Mouse (Mus musculus): ENCODE measurements around the gene Rita1.

The Rita1 gene

DNA sequence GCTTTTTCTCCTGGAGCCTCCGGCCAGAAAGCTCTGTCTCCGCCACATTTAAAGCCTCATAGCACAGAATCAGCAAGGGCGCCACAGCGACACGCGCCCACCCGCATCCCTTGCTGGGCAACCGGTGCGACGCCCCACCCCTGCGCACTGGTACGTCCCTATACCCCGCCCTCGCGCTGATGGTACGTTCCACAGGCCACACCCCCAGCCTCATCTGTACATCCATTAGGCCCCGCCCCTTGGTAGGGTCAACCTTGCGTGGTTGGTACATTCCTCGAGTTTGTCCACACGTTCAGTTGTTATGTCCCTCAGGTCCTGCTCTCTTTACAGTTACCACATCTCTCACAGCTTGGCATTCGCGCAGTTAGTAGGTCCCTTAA lies at the start of gene Rita1, which contains the start of gene Ddx54:
Gene Rita1, minus strand, starts transcription at position 148 of the 380 bp plus-strand sequence.
Gene Ddx54, plus strand, starts transcription at position 298 of the 380 bp plus-strand sequence.
- peak; percentile 96 to 98 for DNase-seq (ENCODE audit: low spot score in 2 of 2)

DNA sequence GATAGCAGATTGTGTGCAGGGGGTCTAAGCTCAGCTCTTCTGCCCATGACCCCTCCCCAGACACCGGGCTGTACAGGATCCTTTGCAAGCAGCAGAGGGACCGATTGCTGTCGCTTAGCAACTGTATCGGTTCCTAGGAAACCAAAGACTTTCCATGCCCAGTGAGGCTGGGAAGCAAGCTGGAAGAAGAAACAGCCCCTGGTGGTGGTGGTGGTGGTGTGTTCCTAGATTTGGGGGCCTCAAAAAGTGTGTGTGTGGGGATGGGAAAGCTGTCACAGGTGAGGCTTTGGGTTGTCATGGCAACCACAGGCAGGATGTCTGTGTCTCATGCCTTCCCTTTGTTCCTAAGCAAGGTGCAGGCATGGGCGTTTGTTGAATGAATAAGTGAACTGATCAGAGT lies 48.4 kb upstream of the Rita1 start:
- DNase-seq (ENCODE audit: low spot score in 2 of 2), result peak; percentile 60 to 64

DNA sequence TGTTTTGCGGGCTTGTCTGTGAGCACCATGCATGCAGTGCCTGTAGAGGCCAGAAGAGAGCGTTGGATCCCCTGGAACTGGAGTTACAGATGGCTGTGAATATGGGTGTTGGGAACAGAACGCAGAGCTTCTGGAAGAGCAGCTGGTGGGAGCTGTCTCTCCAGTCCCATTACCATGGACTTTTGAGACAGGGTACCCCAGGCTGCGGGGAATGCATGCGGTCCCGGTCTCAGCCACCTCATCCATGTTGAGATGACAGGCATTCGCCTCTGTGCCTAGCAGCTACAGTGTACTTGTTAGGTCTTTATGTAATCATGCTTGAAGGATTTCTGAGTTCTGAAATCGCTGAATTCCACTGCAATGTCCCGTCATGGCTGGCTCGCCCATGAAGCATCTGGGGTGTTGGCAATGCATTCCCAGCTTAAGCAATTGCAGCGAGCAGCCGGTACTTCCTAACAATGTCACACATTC lies 43.9 kb upstream of the Rita1 start:
- peak; percentile 29 to 61 for DNase-seq (ENCODE audit: low spot score in 2 of 2)

DNA sequence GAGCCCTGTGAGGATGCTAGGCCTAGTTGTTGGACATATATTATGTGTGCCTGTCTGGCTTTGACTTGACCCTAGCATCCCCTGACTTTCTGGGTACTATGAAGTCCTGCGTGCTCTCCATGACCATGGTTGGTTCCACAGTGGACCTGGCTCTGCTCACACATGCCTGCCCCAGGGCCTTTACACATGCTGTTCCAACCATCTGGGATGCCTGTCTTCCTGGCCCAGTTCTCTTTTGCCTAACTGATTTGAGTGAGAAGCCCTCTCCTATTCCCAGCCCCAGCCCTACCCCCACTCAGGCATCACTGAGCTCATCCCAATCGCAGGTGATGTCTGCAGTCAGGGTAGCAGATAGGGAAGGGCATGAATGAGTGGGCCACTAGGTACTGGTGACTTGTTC lies 41.5 kb upstream of the Rita1 start:
- no peak for DNase-seq (ENCODE audit: low spot score in 2 of 2)

GRCm38 (mm10) chr5:120652915-120653701 lies 40.7 kb upstream of the Rita1 start:
- DNase-seq (ENCODE audit: low spot score in 2 of 2), result no peak

- DNase-seq (ENCODE audit: low spot score in 2 of 2), result no peak
Measured at GRCm38 (mm10) chr5:120651230-120651629, 38.8 kb upstream of the Rita1 start.

GRCm38 (mm10) chr5:120649938-120650337 lies 37.5 kb upstream of the Rita1 start:
- DNase-seq (ENCODE audit: low spot score in 2 of 2), result peak in 1 of 2 experiments; percentile 34

- DNase-seq (ENCODE audit: low spot score in 2 of 2), result peak in 1 of 2 experiments; percentile 50
Measured at GRCm38 (mm10) chr5:120649374-120649933, 37.1 kb upstream of the Rita1 start.

DNA sequence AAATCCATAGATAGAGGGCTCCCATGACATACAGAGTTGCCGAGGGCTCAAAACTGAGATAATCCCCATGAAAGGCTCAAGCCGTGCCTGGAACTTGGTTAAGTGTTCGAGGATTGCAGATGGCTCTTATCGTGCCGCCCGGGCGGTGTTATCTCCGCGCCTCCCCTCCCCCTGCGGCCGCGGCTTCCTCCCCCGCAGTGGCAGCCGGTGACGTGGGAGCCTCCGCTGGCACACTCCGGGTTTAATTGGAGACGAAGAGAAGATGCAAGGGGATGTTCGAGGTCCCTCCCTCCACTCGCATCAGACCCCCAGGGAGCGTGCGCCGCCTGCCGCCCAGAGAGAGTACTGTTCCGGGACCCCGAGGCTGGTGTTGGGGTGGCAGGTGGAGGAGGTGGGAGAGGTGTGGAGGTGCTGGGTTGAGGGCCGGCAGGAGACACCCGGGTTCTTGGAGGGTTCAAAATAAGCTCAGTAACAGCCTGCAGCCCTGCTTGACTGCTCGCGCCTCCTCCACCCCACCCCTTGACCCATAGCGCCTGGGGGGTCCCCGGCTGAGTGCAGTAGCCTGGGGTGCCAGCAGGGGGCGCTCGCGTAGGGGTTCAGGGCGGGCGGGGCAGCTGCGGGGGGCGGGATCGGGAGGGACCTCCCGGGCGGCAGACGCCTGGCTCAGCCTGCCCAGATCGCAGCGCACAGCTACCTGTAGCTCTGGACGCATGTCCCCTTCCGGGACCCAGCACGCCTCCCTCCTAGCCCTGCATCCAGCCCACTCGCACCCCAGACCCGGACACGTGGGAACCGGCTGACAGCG lies 36.4 kb upstream of the Rita1 start, which contains the start of gene Rasal1:
Gene Rasal1, plus strand, starts transcription at position 244 of the 805 bp plus-strand sequence.
- peak; percentile 83 for DNase-seq (ENCODE audit: low spot score in 2 of 2)

DNA sequence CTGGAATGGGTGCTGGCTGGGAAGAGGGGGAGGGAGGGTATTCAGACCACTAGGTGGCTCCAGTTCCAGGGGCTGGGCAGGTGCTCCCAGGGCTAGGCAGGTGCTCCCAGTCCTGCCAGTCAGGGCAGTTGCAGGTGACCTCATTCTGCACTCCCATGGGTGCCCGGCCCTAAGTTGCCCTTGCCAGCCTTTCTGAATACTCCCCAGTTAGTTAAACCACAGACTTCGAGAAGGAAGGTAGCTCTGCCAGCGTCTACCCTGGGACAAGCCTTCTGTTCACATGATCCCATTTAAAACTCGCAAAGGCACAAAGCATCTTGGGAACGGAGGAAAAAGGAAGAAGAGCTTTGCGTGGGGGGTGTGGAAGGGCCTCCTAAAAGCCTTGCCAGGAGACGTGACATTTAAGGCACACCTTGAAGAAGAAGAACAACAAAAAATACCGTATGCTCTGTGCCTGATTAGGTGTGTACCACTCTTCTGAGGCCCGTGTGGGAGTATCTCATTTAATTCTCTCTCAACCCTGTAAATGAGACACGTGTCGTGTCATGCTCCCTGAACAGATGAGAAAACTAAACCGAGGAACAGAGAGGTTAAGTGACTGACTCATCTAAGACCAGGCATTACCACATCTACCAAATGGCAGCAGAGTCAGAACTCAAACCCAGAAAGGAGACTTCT lies 35.6 kb upstream of the Rita1 start:
- DNase-seq (ENCODE audit: low spot score in 2 of 2), result no peak

GRCm38 (mm10) chr5:120647361-120647760 lies 35.0 kb upstream of the Rita1 start:
- no peak for DNase-seq (ENCODE audit: low spot score in 2 of 2)

DNA sequence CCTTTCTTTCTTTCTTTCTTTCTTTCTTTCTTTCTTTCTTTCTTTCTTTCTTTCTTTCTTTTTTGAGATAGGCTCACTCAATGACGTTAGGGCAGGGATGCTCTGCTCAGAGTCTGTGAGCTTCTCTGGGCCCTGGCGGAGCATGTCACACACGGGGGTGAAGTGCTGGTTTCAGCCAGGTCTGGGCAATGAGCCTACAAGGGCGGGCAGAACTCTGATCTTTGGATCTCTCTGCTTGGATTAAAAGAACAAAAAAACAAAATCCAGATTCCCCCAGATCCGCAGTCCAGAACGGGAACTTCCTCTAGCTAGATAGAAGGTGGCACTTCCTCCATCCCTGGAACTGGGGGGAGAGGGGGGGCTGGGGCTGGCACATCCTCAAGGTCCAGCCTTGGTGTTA lies 33.5 kb upstream of the Rita1 start:
- DNase-seq (ENCODE audit: low spot score in 2 of 2), result no peak

GRCm38 (mm10) chr5:120644227-120644626 lies 31.8 kb upstream of the Rita1 start:
- DNase-seq (ENCODE audit: low spot score in 2 of 2), result no peak

DNA sequence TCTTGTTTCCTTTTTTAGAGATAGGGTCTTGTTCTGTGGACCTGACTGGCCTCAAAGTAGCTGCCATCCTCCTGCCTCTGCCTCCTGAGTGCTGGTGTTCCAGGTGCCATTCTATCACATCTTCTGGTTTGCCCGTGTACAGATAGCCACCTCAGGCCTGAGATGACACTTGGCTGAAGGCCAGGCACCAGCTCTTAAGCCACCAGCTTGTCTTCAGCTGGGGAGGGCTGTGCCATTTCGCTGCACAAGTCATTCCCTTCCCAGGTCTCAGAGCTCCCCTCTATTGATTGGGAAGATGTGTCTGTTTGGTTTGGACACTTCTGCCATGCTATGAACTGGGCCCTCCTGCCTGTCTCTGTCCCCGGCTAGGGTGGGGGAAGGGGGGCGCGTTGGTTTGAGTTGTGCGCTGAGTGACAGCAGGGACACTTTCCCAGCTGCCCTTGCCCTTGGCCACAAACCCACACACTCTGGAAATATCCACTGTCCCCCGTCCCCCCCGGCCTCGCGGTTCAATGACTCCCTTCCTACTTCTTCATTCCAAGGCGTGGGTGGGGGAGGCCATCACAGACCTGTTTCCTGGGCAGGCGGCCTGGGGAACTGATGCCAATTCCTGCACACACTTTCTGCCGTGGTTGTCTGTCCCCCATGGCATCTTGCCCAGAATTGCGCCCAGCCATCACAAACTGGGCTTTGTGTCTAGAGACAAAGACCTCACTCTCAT lies 31.1 kb upstream of the Rita1 start:
- no peak for DNase-seq (ENCODE audit: low spot score in 2 of 2)

- no peak for DNase-seq (ENCODE audit: low spot score in 2 of 2)
Measured at GRCm38 (mm10) chr5:120640094-120640493, 27.7 kb upstream of the Rita1 start.

DNA sequence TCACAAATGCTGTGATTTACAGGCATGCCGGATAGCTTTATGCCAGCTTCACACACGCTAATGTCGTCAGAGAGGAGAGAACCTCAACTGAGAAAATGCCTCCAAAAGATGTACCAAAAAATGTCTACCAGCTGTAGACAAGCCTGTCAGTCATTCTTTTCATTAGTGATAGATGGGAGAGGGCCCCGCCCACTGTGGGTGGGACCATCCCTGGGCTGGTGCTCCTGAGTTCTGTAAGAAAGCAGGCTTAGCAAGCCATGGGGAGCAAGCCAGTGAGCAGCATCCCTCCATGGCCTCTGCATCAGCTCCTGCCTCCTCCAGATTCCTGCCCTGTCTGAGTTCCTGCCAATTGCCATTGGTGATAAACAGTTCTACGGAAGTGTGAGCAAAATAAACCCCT lies 23.2 kb upstream of the Rita1 start:
- DNase-seq (ENCODE audit: low spot score in 2 of 2), result no peak

DNA sequence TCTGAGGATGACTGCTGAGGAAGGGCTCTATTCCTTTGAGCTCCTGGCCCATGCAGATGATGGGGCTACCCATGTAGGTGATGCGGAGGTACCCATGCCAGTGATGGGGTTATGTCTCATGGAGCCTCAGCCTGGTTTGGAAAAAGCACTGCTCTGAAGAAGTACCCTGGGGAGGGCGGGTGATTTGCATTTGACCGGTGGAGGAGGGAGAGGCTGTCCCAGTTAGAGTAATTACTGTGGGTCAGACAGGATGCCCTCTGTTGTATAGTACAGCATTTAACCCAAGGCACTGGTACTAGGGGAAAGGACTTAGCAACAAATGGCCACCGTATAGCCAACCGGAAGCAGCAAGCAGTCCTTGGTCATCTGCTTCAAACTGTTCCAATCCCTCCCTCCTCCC lies 22.5 kb upstream of the Rita1 start:
- DNase-seq (ENCODE audit: low spot score in 2 of 2), result no peak

DNA sequence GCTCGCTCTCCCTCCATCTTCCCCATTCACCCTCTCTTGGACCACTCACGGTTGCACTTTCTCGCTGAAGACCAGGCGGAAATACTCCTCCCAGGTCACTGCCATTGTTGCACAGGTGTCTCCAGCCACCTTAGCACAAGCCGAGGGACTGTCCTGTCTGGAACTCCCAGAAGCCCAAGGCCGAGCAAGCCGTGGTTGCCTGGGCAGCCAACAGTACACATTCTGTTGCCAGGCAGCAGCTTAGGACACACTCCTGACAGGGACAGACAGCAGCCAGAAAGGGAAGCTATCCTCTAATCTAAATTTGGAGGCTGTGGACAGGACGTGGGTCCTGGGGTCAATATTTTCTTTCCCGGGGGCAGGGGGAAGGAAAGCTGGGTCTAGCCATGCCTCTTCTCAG lies 21.7 kb upstream of the Rita1 start, which contains the start of gene Cfap73:
Gene Cfap73, minus strand, starts transcription at position 105 of the 400 bp plus-strand sequence.
- DNase-seq (ENCODE audit: low spot score in 2 of 2), result no peak

- DNase-seq (ENCODE audit: low spot score in 2 of 2), result no peak
Measured at GRCm38 (mm10) chr5:120631892-120632291, 19.5 kb upstream of the Rita1 start.

DNA sequence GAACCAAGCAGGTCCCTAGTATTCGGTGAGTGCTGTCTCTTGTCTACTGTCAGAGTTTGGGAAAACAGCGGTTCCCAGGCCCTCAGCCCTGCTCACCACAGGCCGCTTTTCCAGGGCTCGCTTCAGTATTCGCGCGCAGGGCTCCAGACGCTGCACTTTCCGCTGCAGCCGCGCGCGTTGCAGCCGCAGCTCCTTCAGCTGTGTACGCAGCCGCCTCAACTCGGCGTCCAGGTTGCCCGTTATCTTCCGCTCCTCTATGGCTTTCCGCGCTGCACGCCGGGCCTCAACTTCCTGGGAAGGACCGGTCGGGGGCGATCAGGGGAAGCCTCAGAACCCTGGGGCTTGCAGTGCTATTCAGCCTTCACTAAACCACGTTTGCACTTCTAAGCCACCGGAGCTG lies 18.7 kb upstream of the Rita1 start:
- DNase-seq (ENCODE audit: low spot score in 2 of 2), result no peak

DNA sequence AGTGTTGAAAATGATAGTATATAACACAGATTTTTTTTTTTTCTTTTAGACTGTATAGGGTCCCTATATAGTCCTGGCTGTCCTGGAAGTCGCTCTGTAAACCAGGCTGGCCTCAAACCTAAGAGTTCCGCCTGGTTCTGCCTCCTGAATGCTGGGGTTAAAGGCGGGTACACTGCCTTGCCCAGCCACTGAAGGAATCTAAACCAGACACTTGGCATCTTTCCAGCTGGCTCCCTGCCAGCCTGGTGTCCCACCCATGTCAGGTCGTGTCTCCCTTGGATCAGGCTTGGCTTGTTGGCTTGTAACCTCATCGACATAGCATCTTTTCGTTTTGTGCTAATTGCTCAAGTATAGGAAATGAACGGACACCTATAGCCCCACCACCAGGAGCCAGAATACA lies 16.2 kb upstream of the Rita1 start:
- DNase-seq (ENCODE audit: low spot score in 2 of 2), result no peak
